Mouse (Mus musculus): ENCODE results near the gene Rasgef1a. TPM values are rescaled to one million over a fixed set of nuclear protein-coding genes. Genes with fewer than 3 reads are reported as not detected.

Gene Rasgef1a
- polyA plus RNA-seq, 1 experiment from 2014 or later: 0.71 TPM

- no peak overlapping the region for H3K4me3 ChIP-seq (ENCODE audit: low read length)
- H3K4me2 ChIP-seq (ENCODE audit: low read depth, low read length): no peak overlapping the region
- peaks cover 10% of the 10 kb centered on the region for H3K4me1 ChIP-seq (ENCODE audit: control insufficient read depth, insufficient read depth, low read length)
- H3K27ac ChIP-seq (ENCODE audit: low read length): no peak overlapping the region
- H3K27me3 ChIP-seq (ENCODE audit: control insufficient read depth, insufficient read depth, low read length): no peaks in the 10 kb centered on the region
- whole genome bisulfite sequencing: 91% methylated on average over 1 of the region's 1 CpGs
- H3K9me3 ChIP-seq (replicated peaks; ENCODE audit: control insufficient read depth, low read length): no peaks in the 10 kb centered on the region
- ATAC-seq (replicated peaks; ENCODE audit: extremely low read depth, insufficient read depth, low FRiP score): no peak
- no peak overlapping the region for H3K9ac ChIP-seq (ENCODE audit: low read length)
- H3K36me3 ChIP-seq (ENCODE audit: control insufficient read depth, insufficient read depth): peaks cover 13% of the 10 kb centered on the region
These were observed 111.5 kb downstream of the Rasgef1a start for GRCm38 (mm10) chr6:118122767-118123166.

DNA sequence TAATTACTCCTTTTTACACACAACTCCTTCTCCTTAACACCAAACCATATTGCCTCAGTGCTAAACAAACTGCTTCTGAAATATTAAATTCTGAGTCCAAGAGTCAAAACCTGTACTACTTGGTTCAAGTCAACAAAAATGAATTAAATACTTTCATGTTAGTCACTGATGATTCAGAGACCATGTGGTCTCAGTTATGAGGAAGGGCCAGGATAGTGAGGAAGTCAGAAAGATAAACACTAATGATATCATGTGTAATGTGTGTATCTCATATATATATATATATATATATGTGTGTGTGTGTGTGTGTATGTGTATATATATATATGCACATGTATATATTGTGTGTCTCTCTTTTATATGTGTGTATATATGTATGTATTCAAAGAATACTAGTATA lies 115.3 kb downstream of the Rasgef1a start:
- H3K27me3 ChIP-seq (ENCODE audit: control insufficient read depth, insufficient read depth, low read length): no peaks in the 10 kb centered on the region
- H3K4me1 ChIP-seq (ENCODE audit: control insufficient read depth, insufficient read depth, low read length): peaks cover 23% of the 10 kb centered on the region
- no peak overlapping the region for H3K27ac ChIP-seq (ENCODE audit: low read length)
- no peak for ATAC-seq (replicated peaks; ENCODE audit: extremely low read depth, insufficient read depth, low FRiP score)
- H3K36me3 ChIP-seq (ENCODE audit: control insufficient read depth, insufficient read depth): peaks cover 13% of the 10 kb centered on the region
- no peaks in the 10 kb centered on the region for H3K9me3 ChIP-seq (replicated peaks; ENCODE audit: control insufficient read depth, low read length)
- H3K9ac ChIP-seq (ENCODE audit: low read length): no peak overlapping the region
- no peak overlapping the region for H3K4me3 ChIP-seq (ENCODE audit: low read length)
- no peak overlapping the region for H3K4me2 ChIP-seq (ENCODE audit: low read depth, low read length)

GRCm38 (mm10) chr6:118127198-118127597 lies 116.0 kb downstream of the Rasgef1a start:
- H3K4me1 ChIP-seq (ENCODE audit: control insufficient read depth, insufficient read depth, low read length): peaks cover 23% of the 10 kb centered on the region
- H3K27ac ChIP-seq (ENCODE audit: low read length): no peak overlapping the region
- H3K4me2 ChIP-seq (ENCODE audit: low read depth, low read length): no peak overlapping the region
- no peak overlapping the region for H3K9ac ChIP-seq (ENCODE audit: low read length)
- no peak for ATAC-seq (replicated peaks; ENCODE audit: extremely low read depth, insufficient read depth, low FRiP score)
- H3K4me3 ChIP-seq (ENCODE audit: low read length): no peak overlapping the region
- WGBS: 64% methylated on average over 7 of the region's 7 CpGs
- no peaks in the 10 kb centered on the region for H3K27me3 ChIP-seq (ENCODE audit: control insufficient read depth, insufficient read depth, low read length)
- H3K36me3 ChIP-seq (ENCODE audit: control insufficient read depth, insufficient read depth): peaks cover 13% of the 10 kb centered on the region
- H3K9me3 ChIP-seq (replicated peaks; ENCODE audit: control insufficient read depth, low read length): no peaks in the 10 kb centered on the region

- no peak for ATAC-seq (replicated peaks; ENCODE audit: extremely low read depth, insufficient read depth, low FRiP score)
- Histone ChIP-seq H3K9me3 (replicated peaks; ENCODE audit: control insufficient read depth, low read length) (no peaks in the 10 kb centered on the region), H3K4me2 (ENCODE audit: low read depth, low read length) (peak overlapping the region; percentile 9; the same call in 1 of the 2 replicates), H3K27ac (ENCODE audit: low read length) (peak overlapping the region; percentile 57), H3K4me3 (ENCODE audit: low read length) (no peak overlapping the region), H3K4me1 (ENCODE audit: control insufficient read depth, insufficient read depth, low read length) (peaks cover 23% of the 10 kb centered on the region), H3K27me3 (ENCODE audit: control insufficient read depth, insufficient read depth, low read length) (no peaks in the 10 kb centered on the region), H3K9ac (ENCODE audit: low read length) (no peak overlapping the region), H3K36me3 (ENCODE audit: control insufficient read depth, insufficient read depth) (peaks cover 10% of the 10 kb centered on the region)
- 10% methylated on average over 6 of the region's 6 CpGs for WGBS
These were observed 116.7 kb downstream of the Rasgef1a start for GRCm38 (mm10) chr6:118127827-118128487.

DNA sequence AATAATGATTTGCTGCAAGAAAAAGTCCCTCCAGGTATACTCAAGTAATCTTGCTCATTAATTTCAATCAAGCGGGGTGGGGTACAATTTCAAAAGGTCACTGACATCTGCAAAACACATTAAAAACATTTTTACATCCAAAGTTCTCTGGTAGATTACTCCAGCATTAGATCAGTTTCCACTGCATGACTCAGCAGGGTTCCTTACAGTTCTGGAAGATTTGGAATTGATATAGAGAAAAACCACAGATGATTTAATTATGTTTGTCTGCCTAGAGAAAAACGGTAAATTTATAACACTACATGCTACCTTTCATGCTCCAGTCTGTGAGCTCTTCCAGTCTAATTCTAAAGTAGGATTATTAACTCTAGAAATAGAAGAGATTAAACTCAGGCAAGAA lies 118.8 kb downstream of the Rasgef1a start:
- Histone ChIP-seq H3K9ac (ENCODE audit: low read length) (no peak overlapping the region), H3K27me3 (ENCODE audit: control insufficient read depth, insufficient read depth, low read length) (no peaks in the 10 kb centered on the region), H3K4me3 (ENCODE audit: low read length) (no peak overlapping the region), H3K4me1 (ENCODE audit: control insufficient read depth, insufficient read depth, low read length) (peaks cover 23% of the 10 kb centered on the region), H3K9me3 (replicated peaks; ENCODE audit: control insufficient read depth, low read length) (no peaks in the 10 kb centered on the region), H3K36me3 (ENCODE audit: control insufficient read depth, insufficient read depth) (peaks cover 3% of the 10 kb centered on the region), H3K4me2 (ENCODE audit: low read depth, low read length) (no peak overlapping the region), H3K27ac (ENCODE audit: low read length) (peak overlapping the region; percentile 17; the same call in 1 of the 2 replicates)
- 66% methylated on average over 2 of the region's 2 CpGs for WGBS
- ATAC-seq (replicated peaks; ENCODE audit: extremely low read depth, insufficient read depth, low FRiP score): no peak

DNA sequence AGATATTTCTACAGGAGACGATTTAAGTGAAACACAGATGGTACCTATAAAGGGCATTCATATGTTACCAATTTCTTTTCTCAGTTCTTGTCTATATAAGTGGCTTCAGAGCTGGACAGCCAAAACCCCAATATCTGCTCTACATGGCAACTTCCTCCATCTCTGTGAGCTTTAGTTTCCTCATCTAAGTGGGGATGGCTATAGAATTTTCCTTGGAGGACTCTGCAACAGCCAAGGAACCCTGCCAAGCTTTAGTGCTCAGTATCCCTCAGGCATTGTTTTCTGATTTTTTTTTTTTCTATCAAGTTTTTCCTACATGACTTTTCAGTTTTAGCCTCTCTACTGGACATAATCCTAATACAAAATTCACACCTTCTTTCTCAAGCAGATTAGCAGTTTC lies 123.2 kb downstream of the Rasgef1a start:
- Histone ChIP-seq H3K27ac (ENCODE audit: low read length) (no peak overlapping the region), H3K9me3 (replicated peaks; ENCODE audit: control insufficient read depth, low read length) (no peaks in the 10 kb centered on the region), H3K4me3 (ENCODE audit: low read length) (no peak overlapping the region), H3K9ac (ENCODE audit: low read length) (no peak overlapping the region), H3K27me3 (ENCODE audit: control insufficient read depth, insufficient read depth, low read length) (no peaks in the 10 kb centered on the region), H3K4me2 (ENCODE audit: low read depth, low read length) (no peak overlapping the region), H3K4me1 (ENCODE audit: control insufficient read depth, insufficient read depth, low read length) (peaks cover 6% of the 10 kb centered on the region), H3K36me3 (ENCODE audit: control insufficient read depth, insufficient read depth) (no peaks in the 10 kb centered on the region)
- no peak for ATAC-seq (replicated peaks; ENCODE audit: extremely low read depth, insufficient read depth, low FRiP score)
- WGBS: 68% methylated on average over 1 of the region's 1 CpGs

GRCm38 (mm10) chr6:118137148-118137547 lies 125.9 kb downstream of the Rasgef1a start:
- 70% methylated on average over 2 of the region's 2 CpGs for WGBS
- Histone ChIP-seq H3K4me1 (ENCODE audit: control insufficient read depth, insufficient read depth, low read length) (peaks cover 2% of the 10 kb centered on the region; the same call in 1 of the 2 replicates), H3K4me2 (ENCODE audit: low read depth, low read length) (no peak overlapping the region), H3K27me3 (ENCODE audit: control insufficient read depth, insufficient read depth, low read length) (no peaks in the 10 kb centered on the region), H3K27ac (ENCODE audit: low read length) (no peak overlapping the region), H3K4me3 (ENCODE audit: low read length) (no peak overlapping the region), H3K9me3 (replicated peaks; ENCODE audit: control insufficient read depth, low read length) (no peaks in the 10 kb centered on the region), H3K36me3 (ENCODE audit: control insufficient read depth, insufficient read depth) (no peaks in the 10 kb centered on the region), H3K9ac (ENCODE audit: low read length) (no peak overlapping the region)
- no peak for ATAC-seq (replicated peaks; ENCODE audit: extremely low read depth, insufficient read depth, low FRiP score)

- WGBS: 7% methylated on average over 50 of the region's 66 CpGs
- peak within 1 kb of the TSS; percentile 74 for H3K4me3 ChIP-seq (ENCODE audit: low read length)
- no peaks in the 10 kb centered on the region for H3K36me3 ChIP-seq (ENCODE audit: control insufficient read depth, insufficient read depth)
- H3K4me2 ChIP-seq (ENCODE audit: low read depth, low read length): peak within 1 kb of the TSS; percentile 61
- peaks cover 2% of the 10 kb centered on the region; the same call in 1 of the 2 replicates for H3K4me1 ChIP-seq (ENCODE audit: control insufficient read depth, insufficient read depth, low read length)
- H3K27me3 ChIP-seq (ENCODE audit: control insufficient read depth, insufficient read depth, low read length): no peaks in the 10 kb centered on the region
- ATAC-seq (replicated peaks; ENCODE audit: extremely low read depth, insufficient read depth, low FRiP score): peak; percentile 99
- H3K9me3 ChIP-seq (replicated peaks; ENCODE audit: control insufficient read depth, low read length): no peaks in the 10 kb centered on the region
- H3K27ac ChIP-seq (ENCODE audit: low read length): peak within 1 kb of the TSS; percentile 78
- H3K9ac ChIP-seq (ENCODE audit: low read length): peak within 1 kb of the TSS; percentile 81
These were observed 127.8 kb downstream of the Rasgef1a start, which contains the start of gene Csgalnact2 for GRCm38 (mm10) chr6:118138731-118139709. TSS of gene Csgalnact2 (minus strand) at chr6:118139140.

- peaks cover 2% of the 10 kb centered on the region; the same call in 1 of the 2 replicates for H3K4me1 ChIP-seq (ENCODE audit: control insufficient read depth, insufficient read depth, low read length)
- no peak overlapping the region for H3K4me2 ChIP-seq (ENCODE audit: low read depth, low read length)
- no peak overlapping the region for H3K4me3 ChIP-seq (ENCODE audit: low read length)
- H3K36me3 ChIP-seq (ENCODE audit: control insufficient read depth, insufficient read depth): no peaks in the 10 kb centered on the region
- H3K9me3 ChIP-seq (replicated peaks; ENCODE audit: control insufficient read depth, low read length): peaks cover 6% of the 10 kb centered on the region
- ATAC-seq (replicated peaks; ENCODE audit: extremely low read depth, insufficient read depth, low FRiP score): no peak
- WGBS: 71% methylated on average over 6 of the region's 6 CpGs
- no peak overlapping the region for H3K27ac ChIP-seq (ENCODE audit: low read length)
- no peaks in the 10 kb centered on the region for H3K27me3 ChIP-seq (ENCODE audit: control insufficient read depth, insufficient read depth, low read length)
- H3K9ac ChIP-seq (ENCODE audit: low read length): no peak overlapping the region
These were observed 129.7 kb downstream of the Rasgef1a start for GRCm38 (mm10) chr6:118140961-118141360.
